22 mouse cellular contexts compared by ENCODE assay signal in the genomic region with DNA sequence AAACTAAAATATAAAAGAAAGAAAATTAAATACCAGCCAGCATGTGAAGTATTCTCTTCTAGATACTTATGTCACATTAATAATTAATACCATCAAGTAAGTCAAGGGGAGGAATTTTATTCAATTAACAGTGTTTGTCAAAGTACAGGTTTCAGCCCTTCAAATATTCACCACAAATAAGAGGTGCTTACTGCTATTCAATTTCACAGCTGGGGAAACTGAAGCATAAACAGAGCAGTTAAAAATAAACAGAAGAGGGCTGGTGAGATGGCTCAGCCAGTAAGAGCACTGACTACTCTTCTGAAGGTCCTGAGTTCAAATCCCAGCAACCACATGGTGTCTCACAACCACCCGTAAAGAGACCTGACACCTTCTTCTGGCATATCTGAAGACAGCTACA. TPM values are rescaled to one million over a fixed set of nuclear protein-coding genes. Genes with fewer than 3 reads are reported as not detected.
DNase-seq lines count a peak whose midpoint lies in the region; ATAC-seq and TF ChIP-seq lines count a peak whose summit lies in the region.
"Had no signal": no experiment of that assay in that cellular context is flagged by ENCODE, and none has a peak within 500 bp of the region (broad histone marks: within the 10 kb centered on the region; RNA-seq: fewer than 3 reads in every experiment).

No protein-coding gene starts in this region.

- H3K4me1 ChIP-seq in kidney, adult 2 months (ENCODE audit: control insufficient read depth, insufficient read depth, low read length), result peaks cover 17% of the 10 kb centered on the region; the same call in 1 of the 2 replicates
- no peaks in the 10 kb centered on the region for H3K4me1 ChIP-seq in kidney, embryonic 15.5 days
- no peaks in the 10 kb centered on the region for H3K4me1 ChIP-seq in kidney, embryonic 16.5 days (ENCODE audit: insufficient read depth, low read length)
- no peaks in the 10 kb centered on the region for H3K4me1 ChIP-seq in kidney, embryonic 14.5 days (ENCODE audit: control insufficient read depth, insufficient read depth, low read length)

- 77% methylated on average over 1 of the region's 1 CpGs for WGBS in kidney, adult 2 months
- WGBS in kidney, embryonic 15.5 days, result 90% methylated on average over 1 of the region's 1 CpGs
- WGBS in kidney, embryonic 16.5 days, result 82% methylated on average over 1 of the region's 1 CpGs
- 90% methylated on average over 1 of the region's 1 CpGs for WGBS in kidney, embryonic 14.5 days

- H3K9me3 ChIP-seq in kidney, embryonic 15.5 days (replicated peaks), result no peaks in the 10 kb centered on the region
- no peaks in the 10 kb centered on the region for H3K9me3 ChIP-seq in kidney, embryonic 16.5 days (ENCODE audit: low read length)
- no peaks in the 10 kb centered on the region for H3K9me3 ChIP-seq in kidney, embryonic 14.5 days (ENCODE audit: control insufficient read depth, low read length)
- H3K9me3 ChIP-seq: G1E had no signal

- DNase-seq in kidney, adult 2 months, result peak; percentile 70
- no peak for DNase-seq in kidney, postnatal 25 days
- peak; percentile 79 for DNase-seq in kidney, adult 9 months
- no peak for DNase-seq in kidney, postnatal 10 days
- no peak for DNase-seq in kidney, postnatal 4 days
- DNase-seq: adrenal gland, adult 2 months; adrenal gland, adult 8-10 months; adrenal gland, postnatal 10 days; adrenal gland, postnatal 14 days; adrenal gland, postnatal 25 days; adrenal gland, postnatal 36 days; B cell, adult 2 months; cerebellum, adult 11 months; cerebellum, adult 11-12 months had no signal

- H3K4me2 ChIP-seq in kidney, embryonic 15.5 days, result no peak overlapping the region
- H3K4me2 ChIP-seq in kidney, embryonic 16.5 days (replicated peaks; ENCODE audit: low read depth, low read length), result no peak overlapping the region
- no peak overlapping the region for H3K4me2 ChIP-seq in kidney, embryonic 14.5 days (replicated peaks; ENCODE audit: low read depth, low read length)

- no peaks in the 10 kb centered on the region for H3K36me3 ChIP-seq in kidney, adult 2 months (ENCODE audit: control insufficient read depth, insufficient read depth, low read length)
- H3K36me3 ChIP-seq in kidney, embryonic 15.5 days, result no peaks in the 10 kb centered on the region
- no peaks in the 10 kb centered on the region for H3K36me3 ChIP-seq in kidney, embryonic 16.5 days (ENCODE audit: insufficient read depth, low read length)
- H3K36me3 ChIP-seq in kidney, embryonic 14.5 days (ENCODE audit: control insufficient read depth, insufficient read depth, low read length), result no peaks in the 10 kb centered on the region

- H3K27me3 ChIP-seq in kidney, adult 2 months (replicated peaks; ENCODE audit: control insufficient read depth, insufficient read depth, low read length), result no peaks in the 10 kb centered on the region
- H3K27me3 ChIP-seq in kidney, embryonic 15.5 days, result no peaks in the 10 kb centered on the region
- no peaks in the 10 kb centered on the region for H3K27me3 ChIP-seq in kidney, embryonic 16.5 days (ENCODE audit: insufficient read depth, low read length)
- no peaks in the 10 kb centered on the region for H3K27me3 ChIP-seq in kidney, embryonic 14.5 days (ENCODE audit: control insufficient read depth, insufficient read depth, low read length)
- H3K27me3 ChIP-seq: CH12.LX, Patski had no signal

- no peak for TF ChIP-seq CTCF in kidney, adult 2 months (conservative IDR thresholded peaks at IDR 0.05; ENCODE audit: insufficient read depth, insufficient read length, low read depth, low read length)

- TF ChIP-seq POLR2A in kidney, adult 2 months (IDR thresholded peaks at IDR 0.05; ENCODE audit: low read depth, low read length), result no peak

- H3K9ac ChIP-seq in kidney, embryonic 15.5 days, result no peak overlapping the region
- H3K9ac ChIP-seq in kidney, embryonic 16.5 days (replicated peaks; ENCODE audit: low read length), result no peak overlapping the region
- H3K9ac ChIP-seq in kidney, embryonic 14.5 days (ENCODE audit: low read depth, low read length), result no peak overlapping the region

- H3K4me3 ChIP-seq in kidney, adult 2 months (ENCODE audit: insufficient read depth, low read depth, low read length), result no peak overlapping the region
- H3K4me3 ChIP-seq in kidney, embryonic 15.5 days (replicated peaks), result no peak overlapping the region
- H3K4me3 ChIP-seq in kidney, embryonic 16.5 days (ENCODE audit: low read length), result no peak overlapping the region
- no peak overlapping the region for H3K4me3 ChIP-seq in kidney, embryonic 14.5 days (ENCODE audit: low read length)

- peak overlapping the region; percentile 97 for H3K27ac ChIP-seq in kidney, adult 2 months (ENCODE audit: insufficient read depth, low read depth, low read length)
- H3K27ac ChIP-seq in kidney, embryonic 15.5 days, result peak overlapping the region; percentile 50; the same call in 1 of the 2 replicates
- 0 out of 2 replicates have a peak overlapping the region, but pooled peaks have one; percentile 24 for H3K27ac ChIP-seq in kidney, embryonic 16.5 days (ENCODE audit: low read length)
- H3K27ac ChIP-seq in kidney, embryonic 14.5 days (ENCODE audit: low read depth, low read length), result no peak overlapping the region

- ATAC-seq in kidney, embryonic 15.5 days (replicated peaks; ENCODE audit: low FRiP score), result no peak
- ATAC-seq in kidney, embryonic 16.5 days (ENCODE audit: low FRiP score, low TSS enrichment), result no peak
- ATAC-seq in kidney, embryonic 14.5 days (ENCODE audit: low FRiP score, low TSS enrichment), result no peak
- ATAC-seq: activated CD4-positive, CD25-positive, alpha-beta regulatory T cell, adult 4 months; CD4-positive, CD25-positive, alpha-beta regulatory T cell, adult 4 months; Patski had no signal

RNA-seq across cellular contexts. Expression of a gene that starts 7.0 kb away (rescaled TPM):
- polyA plus RNA-seq in kidney, adult 2 months (2012; rRNA removed), result 2.5 and 3.8 TPM in 2 replicates
- 13.2 and 15.4 TPM in 2 replicates for polyA plus RNA-seq in kidney, embryonic 15.5 days (2015; fragmentation: Nextera tagmentation; extraction: Ambion mirVana)
- polyA plus RNA-seq in kidney, embryonic 16.5 days (2015; fragmentation: Nextera tagmentation; extraction: Ambion mirVana), result 11.9 and 15.0 TPM in 2 replicates
- polyA plus RNA-seq in kidney, embryonic 14.5 days (2014; fragmentation: Nextera tagmentation; extraction: Ambion mirVana), result 14.7 and 15.7 TPM in 2 replicates

Comparison
In these comparisons a context has a peak if more than half of its experiments do, and no peak if none do; other contexts are left out.
1. DNase-seq: peak in kidney, adult 2 months (single experiment) and kidney, adult 9 months (single experiment); none in kidney, postnatal 25 days (0 of 2), kidney, postnatal 10 days (single experiment) and kidney, postnatal 4 days (0 of 2).